Mouse (Mus musculus) c-Kit-positive CD71-positive TER-119-negative erythroid progenitor cells, embryonic 14.5 days (primary cell): ENCODE data around the gene Pds5b.
"Not testable (repeated sequence)": the region's sequence is repeated elsewhere in the genome, so short reads cannot be mapped to it uniquely, and the experiment has no call there.

Experiments used
- DNase-seq: peaks from one replicate; pipeline ENCODE4 v3.0.0-alpha.2; 2013; ENCODE audit warnings: low read depth

Pds5b gene

DNA sequence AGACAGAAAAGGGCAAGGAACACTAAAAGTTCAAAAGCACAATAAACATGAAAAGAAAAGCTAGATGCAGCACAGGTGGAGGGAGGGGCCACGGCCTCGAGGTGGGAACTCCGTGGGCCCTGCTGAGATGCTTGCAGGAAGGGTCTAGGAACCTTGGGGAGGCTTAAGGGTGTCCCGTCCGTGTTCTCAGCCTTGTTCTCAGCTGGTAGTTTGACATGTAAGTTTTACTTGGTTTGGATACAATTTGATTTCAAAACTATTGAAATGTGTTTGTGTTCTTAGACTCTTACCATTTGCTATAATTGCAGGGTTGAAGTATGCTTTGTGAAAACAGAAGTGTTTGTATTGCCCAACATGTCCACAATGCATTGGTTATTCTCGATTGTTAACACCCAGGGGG lies 149.2 kb downstream of the Pds5b start:
- DNase-seq = no peak

DNA sequence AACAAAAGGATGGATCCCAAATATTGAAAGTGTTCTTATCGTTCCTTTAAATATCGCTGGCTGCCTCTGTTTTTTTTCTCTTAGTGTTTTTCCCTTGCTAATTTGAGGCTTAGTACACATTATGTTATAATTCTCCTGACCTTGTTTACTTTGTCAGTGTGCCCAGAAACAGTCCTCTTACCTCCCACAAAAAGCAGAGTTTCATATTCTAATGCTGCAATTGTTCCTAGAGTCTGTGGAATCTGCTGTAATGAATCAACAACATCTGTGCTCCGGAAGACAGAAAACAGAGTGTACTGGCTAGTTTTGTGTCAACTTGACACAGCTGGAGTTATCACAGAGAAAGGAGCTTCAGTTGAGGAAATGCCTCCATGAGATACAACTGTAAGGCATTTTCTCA lies 149.8 kb downstream of the Pds5b start:
- no peak for DNase-seq

DNA sequence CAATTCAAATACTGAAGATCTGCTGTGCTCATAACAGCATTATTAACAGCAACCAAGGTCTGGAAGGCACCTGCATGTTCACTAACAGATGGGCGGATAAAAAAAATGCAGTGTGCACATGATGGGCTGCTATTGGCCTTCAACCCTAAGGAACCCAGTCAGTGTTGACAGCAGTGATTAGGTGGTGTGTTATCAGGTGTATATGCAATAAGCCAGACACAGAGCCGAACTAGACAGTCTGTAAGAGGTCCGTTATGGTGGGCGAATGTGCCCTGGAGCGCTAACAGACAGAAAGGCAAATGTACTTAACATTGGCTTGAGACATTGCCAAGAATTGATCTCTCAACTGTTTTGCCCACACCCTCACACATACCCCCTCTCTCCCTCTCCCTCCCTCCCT lies 156.0 kb downstream of the Pds5b start:
- DNase-seq = no peak

DNA sequence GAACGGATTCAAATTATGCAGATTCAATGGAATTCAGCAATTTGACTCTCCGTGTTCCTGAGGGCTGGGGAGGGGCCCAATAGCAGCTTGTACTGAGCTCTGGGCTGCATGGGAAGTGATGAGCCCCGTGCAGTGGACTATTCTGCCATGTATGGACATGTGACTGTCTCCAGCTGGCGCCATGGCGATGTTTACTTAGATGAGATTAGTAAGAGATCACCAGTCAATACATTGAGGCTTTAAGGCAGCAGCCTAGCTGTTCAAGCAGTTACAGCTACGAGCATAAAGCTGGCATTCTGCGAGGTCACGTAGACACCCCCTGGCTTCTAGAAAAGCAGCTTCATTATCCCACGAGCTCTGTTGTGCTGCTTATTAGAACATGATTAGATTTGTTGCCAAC lies 157.2 kb downstream of the Pds5b start:
- no peak for DNase-seq

DNA sequence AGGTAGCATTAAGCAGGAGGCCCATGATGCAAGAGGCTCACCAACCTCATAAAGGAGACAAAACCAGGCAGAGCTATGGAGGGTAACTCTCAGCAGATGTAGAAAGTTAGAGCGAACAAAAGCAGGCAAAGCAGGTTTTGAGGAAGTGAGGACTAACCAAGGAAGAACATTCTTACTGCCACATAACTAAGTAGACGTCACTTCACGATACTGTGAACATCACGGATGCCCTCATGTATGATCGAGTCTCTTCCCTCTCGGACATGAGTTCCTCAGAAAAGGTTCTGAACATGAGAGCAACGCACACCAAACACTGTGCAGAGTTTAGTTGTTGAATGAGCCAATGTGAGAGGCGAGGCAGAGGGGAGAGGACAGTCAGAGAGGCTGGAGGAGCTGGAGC lies 163.2 kb downstream of the Pds5b start:
- DNase-seq = no peak

DNA sequence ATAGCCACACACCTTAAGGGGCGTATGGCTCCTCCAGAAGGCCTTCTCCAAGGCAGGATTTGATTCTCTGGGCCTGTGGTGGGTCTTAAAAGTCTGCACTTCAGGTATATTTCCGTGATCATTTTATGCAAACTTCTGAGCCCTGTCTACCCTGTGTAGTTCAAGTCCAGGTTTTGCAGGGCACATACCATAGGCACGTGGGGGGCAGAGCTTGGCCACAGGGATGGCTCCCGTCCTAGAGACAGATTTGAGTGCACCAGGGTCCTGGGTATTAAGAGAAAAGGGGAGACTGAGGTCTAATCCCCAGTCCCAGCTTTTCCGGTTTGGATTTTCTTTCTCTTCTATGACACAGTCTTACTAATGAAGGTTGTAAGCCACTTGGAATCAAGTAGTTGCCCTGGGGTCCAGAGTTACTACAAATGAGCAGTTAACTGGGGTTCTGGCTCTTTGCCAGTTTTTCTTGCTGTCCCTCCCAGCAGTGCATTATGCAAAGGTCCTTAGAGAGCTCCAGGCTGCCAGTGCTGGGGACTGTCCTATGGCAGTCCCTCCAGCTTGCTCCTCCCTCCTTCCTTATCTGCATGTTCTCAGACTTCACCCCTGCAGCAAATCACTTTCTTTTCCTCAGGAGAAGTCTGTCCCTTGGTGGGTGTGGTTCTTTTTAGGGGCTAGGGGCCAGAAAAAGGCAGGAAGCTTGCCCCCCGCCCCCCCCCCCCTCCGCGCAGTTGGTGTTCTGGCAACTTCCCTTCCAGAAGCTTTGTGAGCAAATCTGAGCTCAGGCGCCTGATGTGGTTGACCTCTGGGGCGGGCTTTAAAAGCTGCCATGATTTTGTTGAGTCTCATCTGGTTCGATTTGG lies 166.4 kb downstream of the Pds5b start:
- DNase-seq = peak; percentile 9

DNA sequence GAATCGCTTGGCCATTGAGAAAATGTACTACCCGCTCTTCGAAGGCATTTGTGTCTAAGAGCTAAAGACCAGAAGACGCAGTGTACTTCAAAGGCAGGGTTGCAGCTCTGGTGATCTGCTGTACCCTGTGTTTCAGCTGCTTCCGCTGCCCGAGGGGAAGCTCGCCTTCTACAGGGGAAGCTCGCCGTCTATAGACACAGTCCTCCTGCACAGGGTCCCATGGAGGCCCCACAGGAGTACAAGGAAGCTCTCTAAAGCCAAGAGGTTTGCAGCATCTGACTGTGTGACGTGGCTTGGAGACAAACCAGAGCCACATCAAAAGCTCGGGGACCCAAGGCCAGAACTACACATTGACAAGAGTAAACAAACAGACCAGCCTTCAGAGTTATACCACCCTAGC lies 167.1 kb downstream of the Pds5b start:
- no peak for DNase-seq

DNA sequence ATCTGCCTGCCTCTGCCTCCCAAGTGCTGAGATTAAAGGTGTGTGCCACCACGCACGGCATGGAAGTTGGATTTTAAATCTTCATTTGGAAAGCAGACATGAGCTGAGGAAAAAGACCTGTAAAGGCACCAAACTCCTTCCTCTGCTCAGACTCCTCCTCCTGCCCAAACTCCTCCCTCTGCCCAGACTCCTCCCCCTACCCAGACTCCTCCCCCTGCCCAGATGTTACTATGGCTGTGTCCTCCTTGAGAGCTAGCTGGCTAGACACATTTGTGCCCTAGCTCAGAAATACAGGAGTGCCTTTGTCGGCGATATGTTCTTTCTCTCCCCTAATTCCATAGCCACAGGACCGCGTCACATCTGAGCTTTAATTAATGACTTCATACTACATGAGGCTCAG lies 172.4 kb downstream of the Pds5b start:
- DNase-seq = no peak

DNA sequence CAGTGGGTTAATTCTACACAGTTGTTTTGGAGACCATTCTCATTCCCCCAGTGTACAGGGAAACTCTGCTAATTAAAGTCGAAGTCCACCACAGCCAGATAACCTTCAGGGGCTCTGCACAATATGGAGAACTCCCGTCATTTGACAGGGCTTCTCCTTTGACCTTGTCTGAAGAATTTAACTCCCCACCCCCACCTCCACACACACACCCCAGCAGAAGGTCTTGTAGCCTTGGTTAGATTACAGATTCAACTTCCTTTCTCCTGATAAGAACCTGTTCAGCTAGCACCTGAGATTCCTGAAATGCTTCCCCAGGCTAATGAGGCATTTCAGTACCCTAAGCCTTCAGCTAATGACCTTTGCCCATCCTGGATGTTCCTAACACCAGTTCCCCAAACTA lies 177.3 kb downstream of the Pds5b start:
- DNase-seq = no peak

DNA sequence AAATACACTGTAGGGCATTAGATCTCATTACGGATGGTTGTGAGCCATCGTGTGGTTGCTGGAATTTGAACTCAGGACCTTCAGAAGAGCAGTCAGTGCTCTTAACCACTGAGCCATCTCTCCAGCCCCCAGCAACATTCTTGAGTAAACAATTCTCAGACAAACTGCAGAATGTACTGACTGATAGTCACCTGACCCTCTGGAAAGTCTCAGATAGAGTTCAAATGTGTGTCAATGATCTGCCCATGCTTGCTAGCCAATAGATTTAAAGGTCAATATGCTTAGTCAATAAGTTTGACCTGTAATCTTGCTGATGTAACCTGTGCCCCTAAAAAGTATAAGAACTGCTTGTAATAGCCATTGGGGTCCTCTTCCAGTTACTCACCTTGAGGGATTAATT lies 178.6 kb downstream of the Pds5b start:
- DNase-seq = not testable (repeated sequence)

DNA sequence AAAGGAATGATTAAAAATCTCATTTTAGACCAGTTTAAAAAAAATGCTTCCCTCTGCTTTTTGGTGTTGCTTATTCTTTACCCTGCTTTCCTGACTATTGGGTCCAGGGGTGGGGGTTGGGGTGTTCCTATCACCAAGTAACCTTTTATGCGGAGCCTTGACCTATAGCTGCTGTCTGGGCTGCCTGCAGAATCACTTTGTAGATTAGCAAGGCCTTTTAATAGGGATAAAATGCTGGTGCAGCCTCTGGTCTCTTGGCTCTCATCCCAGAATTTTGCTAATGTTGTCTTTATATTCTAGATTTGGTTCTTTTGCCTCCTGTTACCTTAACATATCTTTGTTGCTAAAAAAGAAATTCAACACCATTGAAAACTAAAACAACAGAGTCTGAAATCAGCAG lies 181.0 kb downstream of the Pds5b start:
- DNase-seq = no peak

DNA sequence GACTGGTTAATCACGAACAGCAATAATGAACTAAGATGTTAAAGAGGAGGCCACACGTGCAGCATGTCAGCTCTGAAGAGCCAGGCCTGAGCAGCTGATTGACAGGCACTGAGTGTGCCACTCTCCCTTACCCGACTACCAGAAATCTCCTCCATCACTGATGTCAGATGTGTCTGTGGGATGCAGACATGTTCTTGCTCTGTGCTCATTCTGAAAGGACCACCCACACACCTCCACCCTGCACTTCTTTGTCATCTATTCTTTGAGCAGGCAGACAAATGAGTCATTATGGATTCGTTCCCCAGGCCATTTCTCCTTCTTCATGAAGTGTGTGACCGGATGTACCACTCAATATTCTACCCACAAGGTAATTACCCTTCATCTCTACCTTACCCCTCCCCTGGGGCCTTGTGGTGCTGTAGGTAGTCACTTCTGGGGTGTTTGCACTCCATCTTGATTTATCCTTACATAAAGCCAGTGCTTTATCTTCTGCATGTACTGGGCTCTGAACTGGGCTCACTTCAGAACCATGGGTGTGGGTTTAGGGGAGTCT lies 186.2 kb downstream of the Pds5b start:
- no peak for DNase-seq
